Mouse (Mus musculus): ENCODE results near the gene Gm49383.
A peak's percentile ranks its signal among the peaks of the same experiment; 100 is the strongest.

The Gm49383 gene

DNA sequence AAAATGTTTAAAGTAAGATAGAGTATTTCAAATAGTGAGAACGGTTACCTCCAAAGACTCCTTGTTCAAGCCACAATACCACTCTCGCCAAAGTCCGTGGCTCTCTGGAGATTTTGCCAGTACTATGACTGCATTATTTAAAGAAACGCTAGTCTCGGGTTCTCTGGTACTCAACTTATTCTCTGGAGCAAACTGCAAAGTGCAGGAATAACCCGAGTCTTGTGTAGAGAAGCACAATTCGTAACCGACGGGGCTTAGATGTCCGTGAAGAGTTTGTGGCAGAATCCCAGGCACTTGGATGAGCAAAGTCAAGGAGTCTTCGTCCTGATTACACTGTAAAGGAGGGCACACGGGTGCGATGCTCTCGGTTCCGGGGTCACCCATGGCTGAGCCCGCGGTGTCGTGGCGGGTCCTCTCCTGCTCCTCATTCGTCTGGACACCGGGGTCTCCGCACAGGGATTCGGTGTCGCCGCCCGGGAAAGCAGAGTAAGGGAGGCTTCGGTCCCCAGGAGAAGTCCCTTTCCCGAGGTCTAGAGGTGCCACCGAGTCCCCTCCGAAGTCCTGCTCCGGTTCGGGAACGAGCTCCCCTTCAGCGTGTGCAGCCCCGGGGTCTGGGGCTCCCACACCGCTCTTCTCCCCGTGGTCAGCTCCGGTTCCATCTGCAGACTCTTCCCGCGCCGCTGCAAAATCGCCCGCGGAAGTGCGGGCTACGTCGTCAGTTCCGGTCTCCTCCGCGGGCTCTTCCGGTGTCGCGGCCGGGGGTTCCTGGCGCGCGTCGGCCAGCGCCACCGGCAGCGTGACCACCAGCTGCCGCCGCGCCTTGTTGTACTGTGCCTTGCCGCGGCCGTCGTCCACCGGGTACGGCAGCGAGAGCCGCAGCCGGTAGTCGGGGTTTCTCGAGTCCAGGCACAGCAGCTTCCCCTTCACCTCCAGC, at the start of gene Gm49383:
TSS of gene Gm49383 (minus strand) at position 661 of the 934 bp plus-strand sequence.
- peak; percentile 26 to 70 for DNase-seq (ENCODE audit: low spot score in 2 of 2)

DNA sequence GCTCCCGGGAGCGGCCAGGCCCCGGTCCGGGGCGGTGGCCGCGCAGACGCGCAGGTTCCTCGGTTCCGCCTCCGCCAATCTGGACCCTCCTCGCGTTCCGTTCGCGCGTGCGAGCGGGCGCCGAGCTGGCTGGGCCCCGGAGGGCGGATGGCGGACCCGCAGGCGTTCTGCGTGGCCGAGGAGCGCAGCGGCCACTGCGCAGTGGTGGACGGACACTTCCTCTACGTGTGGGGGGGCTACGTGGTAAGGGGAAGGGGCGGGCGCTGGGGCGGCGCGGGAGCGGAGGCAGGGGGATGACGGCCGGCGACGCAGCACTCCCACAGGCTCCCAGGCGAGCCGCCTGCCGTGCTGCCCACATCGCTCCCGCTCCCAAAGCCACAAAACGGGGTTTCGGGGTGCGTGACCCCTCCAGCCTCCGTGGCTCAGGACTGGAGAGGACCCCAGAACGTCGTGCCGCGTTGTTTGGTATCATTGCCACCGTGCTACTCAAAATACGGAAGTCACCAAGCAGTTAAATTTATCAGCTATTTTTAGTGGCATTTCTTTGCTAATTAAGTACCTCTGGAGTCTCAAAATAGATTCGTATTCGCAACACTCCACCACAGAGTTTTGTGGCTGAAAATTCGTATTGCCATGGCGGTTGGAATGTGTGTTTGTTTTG, 45.0 kb upstream of the Gm49383 start:
- DNase-seq (ENCODE audit: low spot score in 2 of 2): peak; percentile 52 to 74

DNA sequence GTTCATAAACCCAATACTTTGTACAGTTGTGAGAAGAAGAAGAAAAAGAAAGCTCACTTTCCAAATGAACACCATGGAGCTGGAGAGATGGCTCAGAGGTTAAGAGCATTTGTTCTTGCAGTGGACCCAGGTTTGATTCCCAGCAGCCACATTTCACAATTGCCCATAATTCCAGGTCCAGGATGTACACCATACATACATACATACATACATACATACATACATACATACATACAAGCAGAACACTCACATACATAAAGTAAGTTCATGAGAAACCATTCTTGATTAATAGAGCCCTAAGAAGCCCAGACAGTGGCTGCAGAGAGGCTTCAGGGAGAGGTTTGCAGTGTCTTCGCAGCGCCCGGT, 44.5 kb upstream of the Gm49383 start:
- no peak for DNase-seq (ENCODE audit: low spot score in 2 of 2)

DNA sequence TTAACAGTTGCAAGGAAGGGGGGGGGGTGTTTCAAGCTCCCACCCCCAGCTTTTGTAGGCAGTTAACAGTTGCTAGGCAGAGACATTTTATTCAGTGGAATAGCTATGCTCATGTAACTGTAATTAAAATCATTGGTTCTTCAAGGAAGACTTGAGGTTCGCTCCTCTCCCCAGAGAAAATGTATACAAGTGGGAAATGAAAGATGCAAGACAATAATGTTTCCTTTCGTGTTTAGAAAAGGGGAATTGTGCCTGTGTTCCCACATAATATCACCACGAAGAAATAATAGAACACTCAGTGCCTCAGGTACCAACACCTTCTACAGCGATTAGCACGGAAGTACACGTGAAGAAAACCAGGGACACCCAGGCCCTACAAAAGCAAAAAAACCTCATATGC, 44.0 kb upstream of the Gm49383 start, which contains the start of gene Klhdc1:
TSS of gene Klhdc1 (plus strand) at position 301 of the 400 bp plus-strand sequence.
- DNase-seq (ENCODE audit: low spot score in 2 of 2): no peak

DNA sequence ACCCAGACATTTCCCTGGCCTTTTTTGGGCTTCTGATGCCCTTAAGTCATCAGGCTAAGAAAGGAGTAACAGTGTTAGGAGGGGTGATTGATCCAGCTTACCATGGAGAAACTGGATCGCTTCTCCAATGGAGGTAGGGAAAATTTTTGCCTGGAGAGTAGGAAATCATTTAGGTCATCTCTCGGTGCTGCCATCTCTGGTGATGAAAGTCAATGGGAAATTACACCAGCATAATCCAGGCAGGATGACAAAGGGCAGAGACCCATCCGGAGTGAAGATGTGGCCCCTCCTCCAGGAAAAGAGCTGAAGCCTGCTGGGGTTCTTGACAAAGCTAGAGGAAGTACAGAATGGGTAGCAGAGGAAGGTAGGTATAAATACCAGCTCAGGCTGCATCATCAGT, 41.4 kb upstream of the Gm49383 start:
- no peak for DNase-seq (ENCODE audit: low spot score in 2 of 2)

DNA sequence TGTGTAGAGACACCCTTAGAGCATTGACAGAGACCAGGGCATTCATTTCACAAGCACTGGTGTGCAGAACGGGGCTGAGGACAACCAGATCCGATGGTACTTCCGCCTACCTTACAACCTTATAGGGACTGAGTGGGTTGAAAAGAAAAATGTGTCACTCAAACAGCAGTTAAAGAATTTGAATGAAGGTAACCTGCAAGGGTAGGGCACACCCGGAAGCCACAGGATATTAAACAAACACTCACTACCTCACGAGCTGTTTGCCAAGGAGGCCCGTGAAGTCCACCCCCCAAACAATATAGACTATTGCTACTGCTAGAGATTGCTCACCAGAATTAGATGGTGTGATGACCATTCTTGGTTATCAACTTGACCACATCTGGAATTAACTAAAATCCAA, 38.9 kb upstream of the Gm49383 start:
- no peak for DNase-seq (ENCODE audit: low spot score in 2 of 2)

DNA sequence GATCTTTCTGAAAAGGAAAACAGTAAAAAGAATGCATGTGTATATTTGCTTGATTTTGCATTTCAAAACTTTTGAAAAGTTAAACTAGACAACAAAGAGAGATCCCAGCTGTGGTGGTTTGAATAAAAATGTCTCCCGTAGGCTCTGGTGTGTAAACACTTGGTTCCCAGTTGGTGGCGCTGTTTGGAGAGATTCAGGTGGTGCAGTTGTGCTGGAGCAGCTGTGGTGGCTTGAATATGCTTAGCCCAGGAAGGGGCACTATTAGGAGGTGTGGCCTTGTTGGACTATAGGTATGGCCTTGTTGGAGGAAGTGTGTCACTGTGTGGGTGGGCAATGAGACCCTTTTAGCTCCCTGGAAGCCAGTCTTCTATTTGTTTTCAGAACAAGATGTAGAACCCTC, 32.3 kb upstream of the Gm49383 start:
- peak in 1 of 2 experiments; percentile 10 for DNase-seq (ENCODE audit: low spot score in 2 of 2)

DNA sequence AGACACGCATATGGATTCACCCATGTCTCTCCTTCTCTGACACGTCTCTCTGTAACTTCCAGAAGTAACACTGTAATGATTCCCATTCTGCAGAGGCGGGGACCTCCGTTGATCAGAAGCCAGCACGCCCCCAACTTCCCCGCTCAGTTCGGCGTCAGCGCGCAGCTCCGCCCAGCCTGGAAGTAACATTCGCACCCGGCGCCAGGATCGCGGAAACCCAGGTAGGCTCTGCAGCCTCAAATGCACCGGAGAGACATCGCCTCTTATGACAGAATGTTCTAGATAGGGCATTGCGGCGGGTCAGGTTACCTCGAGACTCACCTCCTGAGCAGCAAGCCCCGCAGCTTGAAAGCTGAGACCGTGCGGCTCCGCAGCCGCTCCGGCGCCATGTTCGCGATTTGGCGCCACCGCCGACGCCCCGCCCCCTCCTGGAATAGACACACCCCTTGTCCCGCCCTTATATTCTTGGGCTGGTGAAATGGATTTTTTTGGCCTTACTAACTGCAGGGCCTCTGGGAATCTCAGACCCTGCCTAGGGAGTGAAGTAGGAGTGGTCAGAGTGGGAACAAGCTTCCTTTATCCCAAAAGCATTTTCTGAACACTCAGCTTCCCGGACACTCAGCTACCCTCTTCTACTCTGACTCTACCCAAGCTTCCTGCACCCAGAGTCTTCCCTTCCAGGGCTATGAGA, 31.0 kb upstream of the Gm49383 start, which contains the start of gene Pole2:
TSS of gene Pole2 (minus strand) at position 420 of the 691 bp plus-strand sequence.
- peak; percentile 70 to 87 for DNase-seq (ENCODE audit: low spot score in 2 of 2)

DNA sequence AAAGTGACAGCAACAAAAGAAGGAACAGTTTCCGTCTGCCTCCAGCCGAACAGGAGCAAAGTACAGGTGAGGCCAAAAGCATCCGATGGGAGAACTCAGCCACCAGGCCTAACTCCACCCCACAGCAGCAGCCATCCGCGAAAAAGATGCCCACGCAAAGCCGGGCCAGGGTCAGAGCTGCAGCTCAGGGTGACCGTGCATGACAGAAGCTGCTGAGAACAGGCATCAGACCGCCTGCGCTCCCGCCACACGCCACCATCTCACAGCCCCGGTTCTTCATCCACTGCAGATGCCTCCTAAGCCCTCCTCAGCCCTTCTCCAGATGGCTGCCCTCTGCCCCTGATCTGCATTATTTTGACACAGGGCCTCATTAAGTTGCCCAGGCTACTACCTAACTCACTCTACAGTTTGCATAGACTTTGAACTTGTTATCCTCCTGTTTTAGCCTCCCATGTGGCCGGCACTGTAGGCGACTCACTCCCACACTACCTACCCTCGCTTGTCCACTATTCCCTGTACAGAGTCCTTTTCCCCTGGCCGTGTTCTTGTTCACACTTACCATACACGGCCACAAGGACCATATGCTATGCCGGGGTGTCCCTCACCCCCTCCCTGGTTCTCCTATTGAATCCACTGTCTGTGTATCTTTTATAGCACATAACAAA, 23.8 kb upstream of the Gm49383 start:
- DNase-seq (ENCODE audit: low spot score in 2 of 2): no peak

DNA sequence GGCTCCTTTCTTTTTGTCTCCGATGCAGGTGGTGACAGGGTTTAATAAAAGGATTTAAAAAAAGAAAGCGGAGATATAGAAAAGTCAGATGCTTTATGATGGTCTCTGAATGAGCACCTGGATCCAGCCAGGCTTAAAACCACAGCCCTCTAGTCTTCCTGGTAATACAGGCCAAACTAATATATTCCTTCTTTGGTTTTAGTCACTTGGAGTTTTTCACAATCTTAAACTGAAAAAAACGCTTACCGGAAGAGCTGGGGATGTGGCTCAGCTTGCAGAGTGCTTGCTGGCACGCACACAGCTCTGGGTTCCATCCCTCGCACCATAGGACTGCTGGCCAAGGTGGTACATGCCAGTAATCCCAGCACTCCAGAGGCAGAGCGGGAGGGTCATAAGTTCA, 19.7 kb upstream of the Gm49383 start:
- no peak for DNase-seq (ENCODE audit: low spot score in 2 of 2)

DNA sequence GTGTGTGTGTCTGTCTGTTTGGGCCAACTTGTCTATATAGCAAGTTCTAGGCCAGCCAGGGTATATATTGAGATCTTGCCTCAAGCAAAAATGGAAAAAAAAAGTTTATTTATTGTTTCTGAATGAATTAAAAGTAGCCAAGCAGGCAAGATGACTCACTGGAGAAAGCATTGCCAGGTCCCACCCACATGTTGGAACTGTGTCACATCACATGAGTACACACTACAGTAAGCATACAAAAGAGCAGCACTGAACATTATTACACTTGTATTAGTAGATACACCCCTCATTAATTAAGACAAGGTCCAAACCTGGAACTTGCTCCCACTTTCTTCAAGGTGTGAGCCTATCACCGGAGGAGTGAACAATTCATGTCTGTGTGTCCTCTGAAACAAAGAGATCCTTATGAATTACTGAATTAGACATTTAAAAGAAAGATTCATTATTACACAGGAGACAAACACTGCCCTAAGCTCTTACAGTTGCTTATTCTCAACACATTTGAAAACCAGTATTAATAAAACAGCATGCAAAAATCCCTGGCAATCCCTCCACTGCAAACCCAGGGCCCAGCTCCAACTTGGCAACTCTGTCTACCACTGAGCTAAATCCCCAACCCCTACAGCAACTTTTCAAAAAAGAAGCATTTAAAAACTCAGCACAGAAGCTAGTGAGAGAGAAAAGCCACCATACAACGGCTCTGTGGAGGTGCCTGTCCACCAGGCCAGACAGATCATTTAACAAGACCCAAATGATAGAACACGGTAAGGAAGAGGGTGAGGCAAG, 18.3 kb upstream of the Gm49383 start:
- no peak for DNase-seq (ENCODE audit: low spot score in 2 of 2)

DNA sequence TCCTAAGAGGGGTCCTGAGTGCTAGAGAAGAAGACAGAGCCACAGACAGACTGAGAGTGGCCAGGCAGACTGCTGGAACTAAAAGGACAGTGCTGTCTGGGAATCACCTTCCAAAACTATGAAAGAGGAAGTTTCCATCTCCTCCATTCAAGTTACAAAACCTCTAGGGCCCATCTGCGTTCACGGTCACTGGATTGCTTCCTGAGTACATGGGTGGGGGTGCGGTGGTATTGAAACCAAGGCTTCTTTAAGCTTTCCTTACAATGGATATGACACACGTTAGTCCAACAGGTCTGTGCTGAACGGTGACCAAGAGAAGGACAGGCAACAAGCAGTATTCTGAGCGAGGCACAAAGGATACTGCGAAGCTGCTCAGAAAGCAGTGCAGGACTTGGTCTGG, 17.5 kb upstream of the Gm49383 start:
- no peak for DNase-seq (ENCODE audit: low spot score in 2 of 2)

DNA sequence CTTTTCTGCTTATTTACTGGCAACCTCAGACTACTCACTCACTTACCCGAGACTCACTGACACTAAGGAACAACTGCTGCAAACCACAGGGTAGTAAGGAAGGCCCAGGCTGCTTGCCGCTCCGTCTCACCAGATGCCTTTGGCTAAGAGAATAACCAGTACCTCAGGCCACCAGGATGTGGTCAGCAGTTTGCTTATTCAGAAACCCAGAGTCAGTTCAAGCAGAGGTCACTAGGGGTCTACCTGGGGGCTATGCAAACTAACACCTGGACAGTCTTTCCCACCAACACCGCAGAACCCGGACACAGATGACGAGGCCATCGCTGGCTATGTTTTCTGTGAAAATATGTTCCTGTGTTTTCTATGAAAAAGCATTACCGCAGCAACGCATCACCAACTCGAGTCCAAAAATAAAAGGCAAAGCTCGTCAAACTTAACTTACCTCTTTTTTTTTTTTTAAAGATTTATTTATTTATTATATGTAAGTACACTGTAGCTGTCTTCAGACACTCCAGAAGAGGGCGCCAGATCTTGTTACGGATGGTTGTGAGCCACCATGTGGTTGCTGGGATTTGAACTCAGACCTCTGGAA, 16.4 kb upstream of the Gm49383 start:
- no peak for DNase-seq (ENCODE audit: low spot score in 2 of 2)

DNA sequence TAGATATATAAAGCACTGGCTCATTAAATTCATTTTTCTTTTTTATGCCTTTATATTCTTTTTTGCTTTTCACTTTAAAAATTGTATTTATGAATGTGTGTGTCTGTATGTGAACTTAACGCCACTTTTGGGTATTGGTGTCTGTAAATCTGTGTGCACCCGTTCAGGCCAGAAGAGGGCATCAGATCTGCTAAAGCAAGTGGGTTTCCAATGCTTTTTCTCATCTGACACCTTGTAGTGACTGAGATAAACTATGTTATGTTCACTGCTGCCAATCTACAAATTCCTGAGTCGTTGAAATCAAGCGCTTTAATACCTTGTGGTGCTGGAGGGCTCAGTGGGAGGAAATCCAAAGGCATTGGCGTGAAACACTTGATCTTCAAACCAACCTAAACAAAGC, 14.2 kb upstream of the Gm49383 start:
- DNase-seq (ENCODE audit: low spot score in 2 of 2): no peak

DNA sequence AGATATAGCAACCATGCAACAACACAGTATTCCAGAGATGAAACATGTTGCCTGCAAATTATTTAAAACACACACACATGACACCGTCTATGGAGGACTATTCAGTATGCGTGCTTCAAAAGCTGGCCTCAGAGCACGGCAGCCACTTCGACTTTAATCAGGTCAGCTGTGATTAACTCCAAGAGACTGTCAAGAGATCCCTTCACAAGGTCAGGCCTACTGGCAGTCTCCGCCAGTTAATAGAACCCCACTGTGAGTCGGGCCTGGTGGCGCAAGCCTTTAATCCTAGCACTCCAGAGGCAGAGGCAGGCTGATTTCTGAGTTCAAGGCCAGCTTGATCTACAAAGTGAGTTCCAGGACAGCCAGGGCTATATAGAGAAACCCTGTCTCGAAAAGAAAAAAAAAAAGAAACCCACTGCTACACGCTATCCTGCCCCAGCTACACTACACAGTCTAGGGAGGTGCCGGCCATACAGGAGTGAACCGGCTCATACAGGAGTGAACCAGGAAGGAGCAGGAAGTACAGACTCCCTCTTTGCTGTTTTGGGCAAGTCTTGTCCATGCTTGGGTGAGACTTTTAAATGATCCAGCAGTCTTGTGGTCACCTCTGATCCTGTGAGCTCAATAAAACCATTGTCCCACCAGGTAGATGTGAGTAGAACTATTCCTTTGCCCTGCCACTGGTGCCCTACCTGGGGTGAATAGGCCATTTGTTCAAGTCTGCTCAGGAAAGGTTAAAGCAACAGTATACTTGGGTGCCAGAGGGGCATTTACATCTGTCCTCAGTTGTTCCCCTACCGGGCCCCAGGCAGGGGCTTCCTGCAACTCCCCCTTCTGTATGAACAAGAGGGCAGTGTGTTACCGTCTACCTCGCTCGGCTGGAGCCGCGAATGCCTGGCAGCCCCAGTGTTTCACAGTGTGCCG, 13.4 kb upstream of the Gm49383 start:
- no peak for DNase-seq (ENCODE audit: low spot score in 2 of 2)

DNA sequence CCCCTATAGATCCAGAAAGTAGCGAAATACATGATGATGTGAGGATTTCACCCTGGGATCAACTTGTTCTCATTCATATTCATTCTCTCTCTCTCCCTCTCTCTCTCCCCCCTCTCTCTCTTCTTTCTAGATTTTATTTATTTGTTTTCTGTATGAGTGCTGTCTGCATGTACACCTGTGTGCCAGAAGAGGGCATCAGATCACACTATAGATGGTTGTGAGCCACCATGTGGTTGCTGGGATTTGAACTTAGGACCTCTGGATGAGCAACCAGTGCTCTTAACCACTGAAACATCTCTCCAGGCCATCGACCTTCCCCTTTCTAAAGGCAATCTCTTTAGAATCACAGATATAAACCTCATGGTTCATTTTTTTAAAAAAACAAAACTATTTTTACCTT, 11.6 kb upstream of the Gm49383 start:
- DNase-seq (ENCODE audit: low spot score in 2 of 2): no peak

DNA sequence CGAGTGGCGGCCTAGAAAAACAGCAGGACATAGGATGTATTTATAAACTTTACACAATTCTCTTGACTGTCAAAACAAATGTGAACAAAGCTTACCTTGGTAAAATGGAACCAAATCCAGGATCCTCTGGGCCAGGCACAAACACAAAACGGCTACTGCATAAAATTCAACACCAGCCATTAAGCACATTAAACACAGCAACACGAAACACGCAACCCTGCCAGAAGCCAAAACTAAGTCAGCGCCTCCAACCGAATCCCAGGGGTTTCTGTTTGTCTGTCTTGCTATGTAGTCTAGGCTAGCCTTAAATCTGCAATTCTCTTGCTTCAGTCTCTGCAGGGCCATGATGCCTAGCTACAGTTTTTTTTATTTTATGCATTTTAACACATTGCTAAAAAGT, 11.0 kb upstream of the Gm49383 start:
- DNase-seq (ENCODE audit: low spot score in 2 of 2): no peak

DNA sequence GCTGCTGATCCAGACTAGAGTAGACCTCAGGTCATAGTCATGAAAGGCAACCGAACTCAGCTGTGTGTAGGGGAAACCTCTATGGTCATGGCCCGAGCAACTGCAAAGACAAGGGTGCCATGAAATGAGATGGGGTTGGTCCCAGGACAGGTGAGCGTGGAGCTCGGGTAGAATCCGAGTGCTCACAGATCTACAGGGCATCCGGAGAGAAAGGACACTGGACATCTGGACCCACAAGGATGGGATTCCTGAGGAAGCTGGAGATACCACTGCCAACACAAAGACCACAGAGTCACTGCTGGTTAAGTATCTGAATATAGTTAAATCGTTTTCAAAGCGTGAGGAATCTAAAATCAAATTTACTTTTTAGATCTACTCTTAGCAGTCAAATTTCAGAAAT, 10.5 kb upstream of the Gm49383 start:
- DNase-seq (ENCODE audit: low spot score in 2 of 2): no peak

DNA sequence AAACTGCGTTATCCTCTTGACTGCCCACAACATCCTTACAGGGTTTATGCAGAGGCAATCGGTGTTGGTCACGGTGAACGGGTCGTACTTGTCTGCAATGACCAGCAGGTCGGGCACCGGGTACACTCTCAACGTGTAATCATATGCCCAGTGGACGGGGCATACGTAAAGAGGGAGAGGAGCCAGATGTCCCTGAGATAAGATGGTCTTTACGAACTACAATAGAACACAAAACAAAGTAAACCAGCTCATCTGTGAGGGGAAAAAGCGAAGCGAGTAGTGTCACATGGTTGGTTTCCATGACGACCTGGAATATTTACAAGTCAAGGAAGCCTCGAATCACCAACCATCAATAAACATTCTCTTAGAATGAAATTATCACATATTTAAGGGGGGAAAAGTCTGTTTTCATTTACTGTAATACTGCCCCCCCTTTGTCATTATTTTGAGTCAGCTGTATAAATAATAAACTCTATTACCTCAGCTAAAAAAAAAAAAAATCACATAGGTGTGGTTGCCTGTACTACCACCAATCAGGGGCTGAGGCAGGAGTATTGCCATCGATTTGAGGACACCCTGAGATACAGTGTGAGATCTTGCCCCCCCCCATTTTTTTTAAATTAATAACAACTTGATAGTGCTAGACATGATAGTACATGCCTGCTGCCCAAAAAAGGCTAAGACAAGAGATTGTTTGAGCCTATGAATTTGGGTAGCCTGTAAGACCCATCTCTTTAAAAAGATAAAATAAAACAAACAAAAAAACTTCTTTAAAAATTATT, 7.3 kb upstream of the Gm49383 start, which contains the start of gene Gm49384:
TSS of gene Gm49384 (minus strand) at position 216 of the 782 bp plus-strand sequence.
- no peak for DNase-seq (ENCODE audit: low spot score in 2 of 2)
